Mouse (Mus musculus) olfactory bulb, adult 2 months (tissue): Measurements from ENCODE around the gene Pgls. TPM values are rescaled to one million over a fixed set of nuclear protein-coding genes. Genes with fewer than 3 reads are reported as not detected.
A peak's percentile ranks its signal among the peaks of the same experiment; 100 is the strongest.

Experiments used
- H3K27ac ChIP-seq: fragments of 200-500 bp; 2 replicates; pipeline ENCODE4 v1.5.1; 2012; ENCODE audit warnings: low read depth, low read length; ENCODE audit not compliant: insufficient read depth
- H3K4me1 ChIP-seq: fragments of 200-500 bp; 2 replicates; pipeline ENCODE4 v1.6.1; 2012; ENCODE audit warnings: low read length; ENCODE audit not compliant: control insufficient read depth, insufficient read depth
- H3K4me3 ChIP-seq: fragments of 200-500 bp; 2 replicates; pipeline ENCODE4 v1.5.1; 2012; ENCODE audit warnings: mild to moderate bottlenecking, low read depth, low read length, moderate library complexity; ENCODE audit not compliant: insufficient read depth
- CTCF ChIP-seq: fragments of 200-500 bp; IDR thresholded peaks from 2 replicates; pipeline ENCODE4 v1.5.1; 2012; ENCODE audit warnings: low read depth, mild to moderate bottlenecking, low read length, moderate library complexity; ENCODE audit not compliant: insufficient read depth
- POLR2A ChIP-seq: fragments of 200-500 bp; IDR thresholded peaks from 2 replicates; pipeline ENCODE4 v1.6.1; 2012; ENCODE audit warnings: mild to moderate bottlenecking, low read depth, low read length, moderate library complexity; ENCODE audit not compliant: insufficient read depth
- WGBS: fragments of 180-500 bp; shearing (Covaris S2); methylation state at CpG from one replicate; pipeline ENCODE4 v1.1.7; 2018; 5-methylcytosine and 5-hydroxymethylcytosine counted together
- polyA plus RNA-seq: library from polyadenylated mRNA; stranded (reverse); fragments of >200 nt; gene quantifications from 2 replicates; pipeline ENCODE4 v1.2.4, GENCODE M21; 2012; ENCODE audit warnings: low replicate concordance; ENCODE audit not compliant: missing spikeins, insufficient read depth, insufficient read length

Gene Pgls
- polyA plus RNA-seq: not detected in 2 replicates

- peak; percentile 90 for TF ChIP-seq POLR2A
- no peak for TF ChIP-seq CTCF
- H3K27ac ChIP-seq: peak within 1 kb of the TSS; percentile 94
- H3K4me3 ChIP-seq: peak within 1 kb of the TSS; percentile 70
- WGBS: under 1% methylated on average over 71 of the region's 71 CpGs
- H3K4me1 ChIP-seq: peaks cover 35% of the 10 kb centered on the region
Measured at GRCm38 (mm10) chr8:71591471-71592373, at the start of gene Pgls. Gene Pgls (plus strand): TSS chr8:71592176.

- peaks cover 10% of the 10 kb centered on the region for H3K4me1 ChIP-seq
- 0 out of 2 replicates have a peak within 1 kb of the TSS, but pooled peaks have one; percentile 23 for H3K27ac ChIP-seq
- H3K4me3 ChIP-seq: peak within 1 kb of the TSS; percentile 85
- under 1% methylated on average over 54 of the region's 55 CpGs for WGBS
- TF ChIP-seq POLR2A: 0 out of 2 replicates have a peak, but pooled peaks have one; percentile 23
- no peak for TF ChIP-seq CTCF
Measured at GRCm38 (mm10) chr8:71542632-71543343, 49.2 kb upstream of the Pgls start, which contains the start of gene Mvb12a. Gene Mvb12a (plus strand): TSS chr8:71542922.

- 87% methylated on average over 9 of the region's 9 CpGs for WGBS
- H3K4me3 ChIP-seq: peak overlapping the region; percentile 85; the same call in 1 of the 2 replicates
- no peak for TF ChIP-seq POLR2A
- TF ChIP-seq CTCF: no peak
- peaks cover 10% of the 10 kb centered on the region for H3K4me1 ChIP-seq
- no peak overlapping the region for H3K27ac ChIP-seq
Measured at GRCm38 (mm10) chr8:71543755-71544154, 48.2 kb upstream of the Pgls start.

GRCm38 (mm10) chr8:71545053-71545452, 46.9 kb upstream of the Pgls start:
- 89% methylated on average over 11 of the region's 11 CpGs for WGBS
- no peak overlapping the region for H3K4me3 ChIP-seq
- no peak for TF ChIP-seq CTCF
- TF ChIP-seq POLR2A: no peak
- H3K4me1 ChIP-seq: peaks cover 10% of the 10 kb centered on the region
- no peak overlapping the region for H3K27ac ChIP-seq

- no peak overlapping the region for H3K4me3 ChIP-seq
- H3K4me1 ChIP-seq: peaks cover 10% of the 10 kb centered on the region
- TF ChIP-seq CTCF (no peak), POLR2A (no peak)
- no peak overlapping the region for H3K27ac ChIP-seq
- 82% methylated on average over 7 of the region's 7 CpGs for WGBS
Measured at GRCm38 (mm10) chr8:71547590-71547989, 44.4 kb upstream of the Pgls start.

- H3K27ac ChIP-seq: no peak overlapping the region
- H3K4me1 ChIP-seq: no peaks in the 10 kb centered on the region
- 72% methylated on average over 7 of the region's 7 CpGs for WGBS
- no peak for TF ChIP-seq POLR2A
- TF ChIP-seq CTCF: no peak
- H3K4me3 ChIP-seq: no peak overlapping the region
Measured at GRCm38 (mm10) chr8:71550754-71551153, 41.2 kb upstream of the Pgls start.

- 79% methylated on average over 6 of the region's 6 CpGs for WGBS
- no peaks in the 10 kb centered on the region for H3K4me1 ChIP-seq
- TF ChIP-seq CTCF (no peak), POLR2A (no peak)
- H3K27ac ChIP-seq: no peak overlapping the region
- no peak overlapping the region for H3K4me3 ChIP-seq
Measured at GRCm38 (mm10) chr8:71552770-71553169, 39.2 kb upstream of the Pgls start.

GRCm38 (mm10) chr8:71554001-71554400, 38.0 kb upstream of the Pgls start:
- peaks cover 7% of the 10 kb centered on the region for H3K4me1 ChIP-seq
- H3K4me3 ChIP-seq: no peak overlapping the region
- H3K27ac ChIP-seq: no peak overlapping the region
- no peak for TF ChIP-seq POLR2A
- TF ChIP-seq CTCF: no peak
- 61% methylated on average over 6 of the region's 6 CpGs for WGBS

GRCm38 (mm10) chr8:71554644-71555043, 37.3 kb upstream of the Pgls start:
- TF ChIP-seq POLR2A: no peak
- no peak for TF ChIP-seq CTCF
- Histone ChIP-seq H3K4me3 (no peak overlapping the region), H3K27ac (no peak overlapping the region), H3K4me1 (peaks cover 10% of the 10 kb centered on the region)
- 95% methylated on average over 2 of the region's 2 CpGs for WGBS
